In genomic region chr11:60139141-60139733, GRCm38 (mm10) we compare ENCODE assay signal across 8 mouse cellular contexts. TPM values are rescaled to one million over a fixed set of nuclear protein-coding genes. Genes with fewer than 3 reads are reported as not detected.
A peak's percentile ranks its signal among the peaks of the same experiment; 100 is the strongest.
DNase-seq lines count a peak whose midpoint lies in the region; ATAC-seq and TF ChIP-seq lines count a peak whose summit lies in the region.

No protein-coding gene starts in this region.

- TF ChIP-seq EP300 in lung, postnatal 0 days (IDR thresholded peaks at IDR 0.05), result no peak

- H3K4me2 ChIP-seq in kidney, embryonic 16.5 days (replicated peaks; ENCODE audit: low read depth, low read length), result peak overlapping the region; percentile 90
- peak overlapping the region; percentile 94 for H3K4me2 ChIP-seq in forebrain, embryonic 16.5 days (ENCODE audit: low read length)
- peak overlapping the region; percentile 100 for H3K4me2 ChIP-seq in lung, postnatal 0 days (replicated peaks; ENCODE audit: low read depth, low read length)

- no peaks in the 10 kb centered on the region for H3K9me3 ChIP-seq in kidney, embryonic 16.5 days (ENCODE audit: low read length)
- H3K9me3 ChIP-seq in forebrain, embryonic 16.5 days (ENCODE audit: control insufficient read depth, low read length), result no peaks in the 10 kb centered on the region
- no peaks in the 10 kb centered on the region for H3K9me3 ChIP-seq in lung, postnatal 0 days (ENCODE audit: low read length)

- no peaks in the 10 kb centered on the region for H3K27me3 ChIP-seq in kidney, embryonic 16.5 days (ENCODE audit: insufficient read depth, low read length)
- no peaks in the 10 kb centered on the region for H3K27me3 ChIP-seq in forebrain, embryonic 16.5 days (replicated peaks; ENCODE audit: control insufficient read depth, insufficient read depth, low read length)
- no peaks in the 10 kb centered on the region for H3K27me3 ChIP-seq in lung, postnatal 0 days (replicated peaks; ENCODE audit: insufficient read depth, low read length)
- H3K27me3 ChIP-seq in splenic B cell, adult 2 months (ENCODE audit: control insufficient read depth, insufficient read depth, low read length, poor library complexity, severe bottlenecking), result no peaks in the 10 kb centered on the region

- H3K4me1 ChIP-seq in kidney, embryonic 16.5 days (ENCODE audit: insufficient read depth, low read length), result peaks cover 36% of the 10 kb centered on the region
- H3K4me1 ChIP-seq in forebrain, embryonic 16.5 days (replicated peaks; ENCODE audit: control insufficient read depth, insufficient read depth, low read length), result peaks cover 39% of the 10 kb centered on the region
- H3K4me1 ChIP-seq in lung, postnatal 0 days (ENCODE audit: insufficient read depth, low read depth, low read length), result peaks cover 5% of the 10 kb centered on the region; the same call in 1 of the 2 replicates

- no peak for TF ChIP-seq CTCF in lung, postnatal 0 days (IDR thresholded peaks at IDR 0.05)

- H3K36me3 ChIP-seq in kidney, embryonic 16.5 days (ENCODE audit: insufficient read depth, low read length), result 0 out of 2 replicates have a peak, but pooled peaks cover 3% of the 10 kb centered on the region
- no peaks in the 10 kb centered on the region for H3K36me3 ChIP-seq in forebrain, embryonic 16.5 days (ENCODE audit: control insufficient read depth, insufficient read depth)
- peaks cover 2% of the 10 kb centered on the region; the same call in 1 of the 2 replicates for H3K36me3 ChIP-seq in lung, postnatal 0 days (ENCODE audit: insufficient read depth, low read length)
- H3K36me3 ChIP-seq in splenic B cell, adult 2 months (ENCODE audit: control insufficient read depth, insufficient read depth, low read length, poor library complexity, severe bottlenecking), result no peaks in the 10 kb centered on the region

- peak overlapping the region; percentile 34; the same call in 1 of the 2 replicates for H3K27ac ChIP-seq in kidney, embryonic 16.5 days (ENCODE audit: low read length)
- peak overlapping the region; percentile 97 for H3K27ac ChIP-seq in forebrain, embryonic 16.5 days (ENCODE audit: low read length)
- no peak overlapping the region for H3K27ac ChIP-seq in lung, postnatal 0 days (ENCODE audit: low read length)

- H3K9ac ChIP-seq in kidney, embryonic 16.5 days (replicated peaks; ENCODE audit: low read length), result peak overlapping the region; percentile 74
- peak overlapping the region; percentile 91 for H3K9ac ChIP-seq in forebrain, embryonic 16.5 days (replicated peaks; ENCODE audit: low read depth, low read length)
- peak overlapping the region; percentile 43 for H3K9ac ChIP-seq in lung, postnatal 0 days (replicated peaks; ENCODE audit: low read depth)

- H3K4me3 ChIP-seq in kidney, embryonic 16.5 days (ENCODE audit: low read length), result peak overlapping the region; percentile 61
- H3K4me3 ChIP-seq in forebrain, embryonic 16.5 days (replicated peaks; ENCODE audit: low read length), result peak overlapping the region; percentile 83
- peak overlapping the region; percentile 55 for H3K4me3 ChIP-seq in lung, postnatal 0 days (ENCODE audit: low read depth, low read length)

- WGBS in kidney, embryonic 16.5 days, result 3% methylated on average over 24 of the region's 24 CpGs
- WGBS in forebrain, embryonic 16.5 days, result 2% methylated on average over 24 of the region's 24 CpGs
- 5% methylated on average over 23 of the region's 24 CpGs for WGBS in lung, postnatal 0 days

- DNase-seq in kidney, adult 8-10 months, result no peak
- peak; percentile 40 for DNase-seq in cerebellum, adult 11 months
- peak; percentile 57 to 72 for DNase-seq in kidney, postnatal 4 days
- peak; percentile 37 for DNase-seq in lung, postnatal 0 days (ENCODE audit: low spot score)
- DNase-seq in splenic B cell, adult 2 months (ENCODE audit: low read depth, low spot score), result peak; percentile 21

- ATAC-seq in kidney, embryonic 16.5 days (ENCODE audit: low FRiP score, low TSS enrichment), result peak; percentile 60
- ATAC-seq in forebrain, embryonic 16.5 days, result peak; percentile 57
- ATAC-seq in lung, postnatal 0 days, result 0 out of 2 replicates have a peak, but pooled peaks have one; percentile 13
- ATAC-seq in monocyte, adult 5-6 weeks (replicated peaks; ENCODE audit: insufficient number of reproducible peaks, low FRiP score, low TSS enrichment, poor library complexity, severe bottlenecking), result no peak

RNA-seq across cellular contexts. Expression of gene Rai1, which starts 34.4 kb away (rescaled TPM):
- polyA plus RNA-seq in kidney, embryonic 16.5 days (2015; fragmentation: Nextera tagmentation; extraction: Ambion mirVana), result 21.5 and 24.0 TPM in 2 replicates
- 30.2 and 30.3 TPM in 2 replicates for polyA plus RNA-seq in forebrain, embryonic 16.5 days (2015; fragmentation: Nextera tagmentation; extraction: Ambion mirVana)
- polyA plus RNA-seq in lung, postnatal 0 days (2015; fragmentation: Nextera tagmentation; extraction: Ambion mirVana), result 13.5 and 16.2 TPM in 2 replicates
- total RNA-seq in monocyte, adult 5-6 weeks (2017), result 4.6 to 18.1 TPM (median 10.3 TPM) in 3 replicates

Comparison
In these comparisons a context has a peak if more than half of its experiments do, and no peak if none do; other contexts are left out.
1. DNase-seq: peak in cerebellum, adult 11 months (single experiment), kidney, postnatal 4 days (2 of 2), lung, postnatal 0 days (single experiment) and splenic B cell, adult 2 months (single experiment); none in kidney, adult 8-10 months (0 of 2).
2. Peak in every context shown above with its lines, with median percentiles within 50 percentile points of each other: H3K4me2 ChIP-seq, H3K4me3 ChIP-seq and H3K9ac ChIP-seq.